Mouse (Mus musculus) left cerebral cortex, postnatal 36 days (tissue): ENCODE data around the gene Tprkb. TPM values are rescaled to one million over a fixed set of nuclear protein-coding genes. Genes with fewer than 3 reads are reported as not detected.
"Not testable (repeated sequence)": the region's sequence is repeated elsewhere in the genome, so short reads cannot be mapped to it uniquely, and the experiment has no call there.

Experiments
- DNase-seq, 2 experiments: peaks; one replicate each; pipeline ENCODE4 v3.0.0; 2021 to 2022; ENCODE audit warnings: low spot score in 2 of 2, mixed read lengths in 1 of 2
- intact Hi-C: fragments of 180-260 bp; cut with DNase I; formaldehyde crosslinking; loops from one replicate; pipeline ENCODE4 v1.15.1; 2025
- total RNA-seq, 2 experiments: library from RNA; stranded (reverse); gene quantifications; 2 replicates each; pipeline ENCODE4 v1.2.3; 2021

Tprkb gene
- total RNA-seq, 2 experiments from 2014 or later, result 52.3 to 53.2 TPM

- intact Hi-C loops, result loop anchor here (5.0 kb wide), 1 partner anchor 41 kb away; no protein-coding TSS in a partner anchor
- DNase-seq, result peak; percentile 93 to 94
These were observed 49.7 kb downstream of the Tprkb start, which contains the start of gene Dusp11 for GRCm38 (mm10) chr6:85961101-85962091. Dusp11 (minus strand) TSS chr6:85961667.

- intact Hi-C loops, DNase-seq: not testable (repeated sequence)
These were observed 54.4 kb downstream of the Tprkb start for GRCm38 (mm10) chr6:85966081-85966480.

GRCm38 (mm10) chr6:85966686-85967085 is 55.0 kb downstream of the Tprkb start:
- intact Hi-C loops, result no loop called here
- DNase-seq, result no peak

GRCm38 (mm10) chr6:85969889-85970288 is 58.2 kb downstream of the Tprkb start:
- intact Hi-C loops, result loop anchor here (5.0 kb wide), 1 partner anchor 37 kb away; no protein-coding TSS in a partner anchor
- DNase-seq, result no peak

GRCm38 (mm10) chr6:85972699-85973098 is 61.0 kb downstream of the Tprkb start:
- no peak for DNase-seq
- intact Hi-C loops, result loop anchor here (5.0 kb wide), 1 partner anchor 35 kb away; no protein-coding TSS in a partner anchor

GRCm38 (mm10) chr6:85973336-85973735 is 61.7 kb downstream of the Tprkb start:
- intact Hi-C loops, result loop anchor here (5.0 kb wide), 1 partner anchor 34 kb away; no protein-coding TSS in a partner anchor
- no peak for DNase-seq

- no peak for DNase-seq
- intact Hi-C loops, result loop anchor here (5.0 kb wide), 1 partner anchor 32 kb away; no protein-coding TSS in a partner anchor
These were observed 63.4 kb downstream of the Tprkb start for GRCm38 (mm10) chr6:85974941-85975617.

- DNase-seq, result no peak
- intact Hi-C loops, result no loop called here
These were observed 64.1 kb downstream of the Tprkb start for GRCm38 (mm10) chr6:85975761-85976160.

GRCm38 (mm10) chr6:85976242-85976641 is 64.6 kb downstream of the Tprkb start:
- intact Hi-C loops, result no loop called here
- no peak for DNase-seq

GRCm38 (mm10) chr6:85978736-85979135 is 67.1 kb downstream of the Tprkb start:
- intact Hi-C loops, result not testable (repeated sequence)

More at GRCm38 (mm10) chr6:85978736-85979135, 67.1 kb downstream of the Tprkb start:
- DNase-seq, result not testable (repeated sequence)

Other genes with a start within 250 kb of the Tprkb start
- 1 to 10 TPM; 3.4 to 4.2 TPM for gene Nat8f7, start 198.7 kb upstream of the Tprkb start, total RNA-seq
- gene Nat8f3, start 146.1 kb upstream of the Tprkb start, total RNA-seq, result 1 to 10 TPM; 3.1 to 3.7 TPM
- gene Nat8f6, start 90.9 kb upstream of the Tprkb start, total RNA-seq, result 1 to 10 TPM; 1.1 to 2.8 TPM
- gene Nat8f5, start 90.9 kb upstream of the Tprkb start, total RNA-seq, result 1 to 10 TPM; 5.8 to 6.0 TPM
- gene Nat8, start 79.8 kb upstream of the Tprkb start, total RNA-seq, result 1 to 10 TPM; 2.7 to 3.6 TPM
- gene Nat8f2, start 42.7 kb upstream of the Tprkb start, total RNA-seq, result 1 to 10 TPM; 1.4 to 2.4 TPM
- 1 to 10 TPM; 6.5 to 8.3 TPM for gene Nat8f4, start 7.0 kb upstream of the Tprkb start, total RNA-seq
- gene Nat8f1, start 3.8 kb downstream of the Tprkb start, total RNA-seq, result 10 to 100 TPM; 25.0 to 28.3 TPM
- 10 to 100 TPM; 47.4 to 96.1 TPM for gene Dusp11, start 49.8 kb downstream of the Tprkb start, total RNA-seq
- not detected for gene Figla, start 104.3 kb downstream of the Tprkb start, total RNA-seq
- 100 to 1,000 TPM; 220 to 232 TPM for gene Add2, start 116.8 kb downstream of the Tprkb start, total RNA-seq